Mouse (Mus musculus) ES-E14 (cell line): Measurements from ENCODE around the gene Grid2ip.

Experiments
- CHD2 ChIP-seq: IDR thresholded peaks from 2 replicates; pipeline ENCODE4 v1.6.1; 2014; ENCODE audit warnings: mild to moderate bottlenecking, low read depth, low read length, inconsistent platforms
- HCFC1 ChIP-seq: IDR thresholded peaks from 2 replicates; pipeline ENCODE4 v1.6.1; 2012; ENCODE audit warnings: low read length, inconsistent platforms, borderline replicate concordance; ENCODE audit not compliant: insufficient read depth
- MAFK ChIP-seq: IDR thresholded peaks from 2 replicates; pipeline ENCODE4 v1.6.1; 2014; ENCODE audit warnings: mild to moderate bottlenecking, low read depth, low read length, inconsistent platforms; ENCODE audit not compliant: insufficient read depth
- ZC3H11A ChIP-seq: IDR thresholded peaks from 2 replicates; pipeline ENCODE4 v1.6.1; 2012; ENCODE audit warnings: low read depth, mild to moderate bottlenecking, inconsistent platforms, low read length, borderline replicate concordance

DNA sequence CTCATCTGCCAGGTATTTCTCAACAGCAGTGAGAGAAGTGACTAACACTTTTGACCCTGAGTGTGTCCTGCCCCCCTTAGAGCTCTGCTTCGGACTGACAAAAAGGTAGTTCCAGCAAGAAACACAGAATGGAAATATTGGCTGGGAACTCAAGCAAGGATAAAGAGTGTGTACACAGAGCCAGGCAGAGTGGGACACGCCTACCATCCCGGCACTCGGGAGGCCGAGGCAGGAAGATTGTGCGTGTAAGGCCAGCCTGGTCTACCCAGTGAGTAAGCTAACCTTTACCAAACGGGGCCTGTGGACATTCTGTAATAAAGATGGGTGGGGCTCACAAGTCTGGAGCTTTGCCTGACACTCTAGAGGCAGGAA, 22.1 kb upstream of the Grid2ip start:
- TF ChIP-seq MAFK (no peak), ZC3H11A (no peak), CHD2 (no peak), HCFC1 (no peak)
